Mouse (Mus musculus) cerebellum, adult 2 months (tissue): ENCODE measurements at regions not wholly inside any gene's neighbourhood (a gene's known extent, or its start where the extent isn't known, plus 50 kb on each side); places are given as distances from the start of the nearest gene placed in this dataset.

Experiments
- CTCF ChIP-seq: fragments of 200-500 bp; IDR thresholded peaks from 2 replicates; pipeline ENCODE4 v1.5.1; 2011; ENCODE audit warnings: low read depth, mild to moderate bottlenecking, control low read depth, low read length, moderate library complexity, borderline replicate concordance; ENCODE audit not compliant: insufficient read depth
- POLR2A ChIP-seq: fragments of 200-500 bp; IDR thresholded peaks from 2 replicates; pipeline ENCODE4 v1.6.1; 2011; ENCODE audit warnings: low read length, control low read depth, borderline replicate concordance; ENCODE audit not compliant: insufficient read depth

DNA sequence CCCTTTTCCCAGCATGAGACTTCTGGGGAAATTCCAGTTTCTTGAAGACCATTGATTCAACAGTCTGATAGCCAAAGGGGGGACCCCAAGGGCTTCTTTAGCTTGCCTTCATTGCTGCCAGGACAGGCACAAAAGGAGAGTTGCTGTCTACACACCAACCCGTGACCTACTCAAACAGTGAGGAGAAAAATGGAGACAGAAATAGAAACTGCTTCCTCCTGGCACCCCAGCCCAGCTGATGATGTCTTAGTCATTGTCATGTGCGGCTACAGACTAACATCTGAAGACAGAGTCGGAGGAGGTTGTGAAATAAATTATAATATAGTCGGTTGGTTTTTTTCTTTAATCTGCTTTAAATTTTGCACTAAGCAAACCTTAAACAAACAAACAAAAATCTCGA is 243.2 kb upstream of the Jmjd1c start:
- TF ChIP-seq POLR2A (no peak), CTCF (no peak)
